Mouse (Mus musculus) T-helper 17 cell (primary cell): ENCODE data around the gene Chpt1.

Experiments
- in situ Hi-C, 2 experiments: fragments of 300-600 bp; cut with MboI, MseI; formaldehyde crosslinking; loops; 1 replicate in 1 of 2; 2 replicates in 1 of 2; pipeline ENCODE4 v1.15.1; 2025; ENCODE audit warnings: high pct_unique_total_duplicates in 2 of 2

The Chpt1 gene

GRCm38 (mm10) chr10:88409751-88410150 is 94.1 kb downstream of the Chpt1 start:
- in situ Hi-C loops, result no loop called here

DNA sequence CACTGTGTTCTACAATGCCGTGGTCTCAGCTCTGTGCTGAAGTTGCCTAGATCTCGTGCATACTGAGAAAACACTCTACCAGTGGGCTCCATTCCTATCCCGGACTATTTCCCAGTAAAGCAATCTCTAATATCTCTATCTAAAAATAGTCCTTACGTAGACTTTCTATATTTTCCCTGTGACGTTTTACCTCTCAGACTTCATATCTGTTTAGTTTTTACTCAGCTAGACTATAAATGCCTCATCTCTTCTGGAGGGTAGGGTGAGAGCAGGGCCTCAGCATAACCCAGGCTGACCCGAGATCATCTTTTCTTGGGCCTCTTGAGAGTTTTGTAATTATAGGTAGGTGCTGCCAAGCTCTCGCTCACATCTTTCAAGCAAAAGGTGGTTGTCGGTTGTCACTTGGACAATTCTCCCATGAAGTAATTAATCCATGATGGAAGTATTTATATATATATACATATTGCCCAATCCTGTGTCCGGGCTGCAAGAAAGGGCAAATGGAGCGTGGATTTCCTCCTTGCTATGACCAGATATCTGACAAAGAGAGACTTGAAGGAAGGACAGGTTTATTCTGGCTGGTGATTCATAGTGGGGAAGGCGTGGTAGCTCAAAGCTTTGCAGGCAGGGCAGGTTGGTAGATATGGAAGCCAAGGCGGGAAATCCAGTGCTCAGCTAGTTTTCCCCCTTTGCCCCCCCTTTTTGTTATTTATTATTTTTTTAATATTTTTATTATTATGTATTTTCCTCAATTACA is 95.8 kb downstream of the Chpt1 start:
- in situ Hi-C loops, result no loop called here

- in situ Hi-C loops, result no loop called here
Measured at GRCm38 (mm10) chr10:88405812-88406211, 98.1 kb downstream of the Chpt1 start.

DNA sequence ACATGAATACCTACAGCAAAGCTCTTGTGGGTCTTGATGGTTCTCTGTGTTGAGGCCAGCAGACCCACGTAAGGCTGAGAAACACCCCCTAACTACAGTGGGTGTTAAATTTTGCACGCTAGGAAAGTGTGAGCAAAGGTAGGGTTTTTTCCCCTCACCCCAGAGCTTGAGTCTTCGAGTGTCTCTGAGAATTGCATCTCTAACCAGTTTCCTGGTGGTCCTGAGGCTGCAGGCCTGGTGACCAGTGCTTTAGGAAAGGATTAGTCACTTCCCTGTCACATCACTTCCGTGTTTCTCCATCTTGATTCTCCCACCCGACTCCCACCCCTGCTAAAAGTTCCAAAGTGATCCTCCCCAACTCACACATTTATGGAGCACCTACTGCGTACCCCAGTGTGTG is 99.7 kb downstream of the Chpt1 start:
- in situ Hi-C loops, result no loop called here

GRCm38 (mm10) chr10:88403021-88403420 is 100.9 kb downstream of the Chpt1 start:
- in situ Hi-C loops, result no loop called here
